Mouse (Mus musculus) brain, embryonic 14.5 days (tissue): ENCODE data around the gene Plcb4. TPM values are rescaled to one million over a fixed set of nuclear protein-coding genes. Genes with fewer than 3 reads are reported as not detected.
"Not testable (repeated sequence)": the region's sequence is repeated elsewhere in the genome, so short reads cannot be mapped to it uniquely, and the experiment has no call there.

Experiments
- DNase-seq: peaks from one replicate; pipeline ENCODE4 v3.0.0-alpha.2; 2011; ENCODE audit warnings: low read depth
- CTCF ChIP-seq: fragments of 200-500 bp; IDR thresholded peaks from 2 replicates; pipeline ENCODE4 v1.5.1; 2012; ENCODE audit warnings: inconsistent platforms, mild to moderate bottlenecking, moderate library complexity, borderline replicate concordance; ENCODE audit not compliant: insufficient read depth, insufficient read length; ENCODE audit errors: extremely low read depth
- POLR2A ChIP-seq: fragments of 200-500 bp; IDR thresholded peaks from 2 replicates; pipeline ENCODE4 v1.6.1; 2012; ENCODE audit warnings: mild to moderate bottlenecking, inconsistent platforms, borderline replicate concordance; ENCODE audit not compliant: poor library complexity, insufficient read depth, insufficient read length, severe bottlenecking; ENCODE audit errors: extremely low read depth
- polyA plus RNA-seq: library from polyadenylated mRNA; depleted of rRNA; stranded (reverse); fragments of >200 nt; gene quantifications from 2 replicates; pipeline ENCODE4 v1.2.3, GENCODE M21; 2012

Gene Plcb4
- polyA plus RNA-seq, 1 experiment, result 40.1 TPM

DNA sequence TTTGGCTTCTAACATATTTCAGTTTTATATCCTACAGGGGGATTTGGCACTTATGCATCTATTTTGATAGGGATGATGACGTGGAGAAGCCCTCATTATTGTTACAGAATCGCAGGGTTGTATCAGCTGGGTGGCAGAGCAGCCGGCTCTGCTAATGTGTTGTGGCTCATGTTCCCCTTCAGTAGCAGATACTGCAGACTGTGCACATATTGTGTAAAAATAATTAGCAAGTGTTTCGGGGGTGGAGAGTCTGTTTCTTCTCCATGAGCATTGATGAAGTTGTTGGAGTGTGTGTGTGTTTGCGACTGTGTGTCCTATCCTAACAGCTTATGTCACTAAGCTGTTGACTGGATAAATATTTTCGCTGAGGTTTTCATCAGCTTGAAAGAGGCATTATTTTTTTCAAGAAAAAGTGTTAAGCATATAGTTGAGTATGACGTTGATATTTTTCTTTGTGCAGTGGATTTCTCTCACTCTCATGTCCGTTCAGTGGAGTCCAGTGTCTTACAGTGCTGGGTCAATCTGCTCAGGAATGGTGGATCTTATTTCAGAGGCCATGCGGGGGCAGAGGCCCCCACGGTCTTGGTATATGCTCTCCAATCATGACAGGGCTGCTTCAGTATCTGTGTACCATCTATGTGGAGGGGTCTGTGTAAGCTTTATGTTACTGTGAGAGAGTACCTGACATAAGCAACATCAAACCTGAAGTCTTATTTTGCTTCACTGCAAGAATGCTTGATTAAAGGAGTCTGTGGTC lies 25.1 kb downstream of the Plcb4 start:
- peak; percentile 80 for DNase-seq

DNA sequence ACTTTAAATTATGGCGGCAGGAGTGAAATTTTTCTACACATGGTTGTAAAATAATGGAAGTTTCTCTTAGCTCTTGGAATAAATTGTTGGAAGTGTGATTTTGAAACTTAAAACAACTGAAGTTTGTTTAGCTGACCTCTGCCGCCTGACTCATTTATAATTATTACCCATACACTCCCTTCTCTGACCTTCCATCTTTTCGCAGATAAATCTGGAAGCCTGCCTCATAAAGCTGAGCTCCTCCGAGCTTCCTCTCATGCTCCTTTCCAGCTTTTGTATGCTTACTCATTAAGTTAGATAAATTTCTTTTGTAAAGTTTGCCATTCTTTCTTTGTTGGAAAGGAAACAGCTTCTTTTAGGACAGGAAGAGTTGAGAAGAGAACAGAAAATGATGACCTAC lies 27.9 kb downstream of the Plcb4 start:
- DNase-seq, result no peak
- TF ChIP-seq POLR2A (no peak), CTCF (no peak)

More for the DNA sequence above, 25.1 kb downstream of the Plcb4 start:
- no peak for TF ChIP-seq CTCF
- TF ChIP-seq POLR2A, result no peak

DNA sequence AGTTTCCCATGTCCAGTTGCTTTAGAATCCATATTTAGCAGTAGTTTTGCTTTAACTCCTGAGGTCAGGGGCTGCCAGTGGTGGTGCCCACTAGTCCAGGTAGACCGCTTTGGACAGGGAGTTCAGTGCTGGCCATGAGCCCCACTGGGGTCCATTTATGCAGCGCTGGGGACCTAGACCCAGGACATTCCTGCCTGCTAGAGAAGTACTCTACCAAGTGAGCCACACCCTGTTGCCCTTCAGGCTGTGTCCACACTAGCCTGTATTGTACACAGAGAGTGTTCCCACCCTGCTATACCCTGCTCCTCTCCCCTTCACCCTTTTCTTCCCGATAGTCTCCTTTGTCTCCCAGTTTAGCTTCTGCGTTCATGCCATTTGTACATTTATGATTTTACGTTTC lies 28.8 kb downstream of the Plcb4 start:
- no peak for TF ChIP-seq CTCF
- no peak for TF ChIP-seq POLR2A
- no peak for DNase-seq

DNA sequence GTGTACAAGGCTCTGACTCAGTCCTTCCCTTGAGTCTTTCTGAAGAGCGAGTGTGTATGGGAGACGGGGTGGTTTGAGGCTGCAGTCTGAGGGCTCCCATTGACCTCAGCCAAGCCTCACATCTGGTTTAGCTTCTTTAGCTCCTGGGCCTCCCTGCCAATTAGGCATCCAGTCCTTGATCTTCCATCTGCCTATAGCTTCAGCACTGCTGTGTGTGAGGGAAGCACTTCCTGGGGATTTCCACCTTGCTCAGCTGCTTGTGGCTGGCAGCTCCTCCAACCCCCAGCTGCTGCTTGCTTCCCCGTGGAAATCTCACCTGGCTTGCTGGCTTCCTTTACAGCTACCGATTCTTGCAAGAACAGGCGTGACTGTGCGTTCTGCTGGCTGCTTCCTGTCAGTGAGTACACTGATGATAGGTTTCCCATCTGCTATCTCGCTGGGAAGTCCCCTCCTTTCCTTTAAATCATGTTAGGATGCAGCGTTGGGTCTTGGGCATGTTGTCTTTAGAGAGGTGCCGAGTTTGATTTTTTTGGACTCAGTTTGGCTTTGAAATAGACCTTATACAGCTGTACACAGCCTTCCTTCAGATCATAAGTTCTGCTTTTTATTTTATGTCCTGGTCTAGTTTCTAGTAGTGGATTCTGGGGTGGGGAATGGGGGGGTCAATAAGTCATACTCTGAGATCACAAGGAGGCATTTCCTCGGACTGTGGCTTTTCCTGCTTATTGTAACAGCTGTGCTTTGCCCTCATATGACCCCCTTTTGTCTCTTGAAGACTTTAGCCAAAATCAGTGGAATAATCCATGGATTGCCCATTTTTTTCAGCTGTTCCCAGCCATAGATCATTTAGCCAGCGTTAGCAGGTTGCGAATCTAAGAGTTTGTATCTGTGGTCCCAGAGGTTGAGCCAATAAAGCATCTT lies 34.0 kb downstream of the Plcb4 start:
- TF ChIP-seq POLR2A, result no peak
- TF ChIP-seq CTCF, result no peak
- peak; percentile 51 for DNase-seq

DNA sequence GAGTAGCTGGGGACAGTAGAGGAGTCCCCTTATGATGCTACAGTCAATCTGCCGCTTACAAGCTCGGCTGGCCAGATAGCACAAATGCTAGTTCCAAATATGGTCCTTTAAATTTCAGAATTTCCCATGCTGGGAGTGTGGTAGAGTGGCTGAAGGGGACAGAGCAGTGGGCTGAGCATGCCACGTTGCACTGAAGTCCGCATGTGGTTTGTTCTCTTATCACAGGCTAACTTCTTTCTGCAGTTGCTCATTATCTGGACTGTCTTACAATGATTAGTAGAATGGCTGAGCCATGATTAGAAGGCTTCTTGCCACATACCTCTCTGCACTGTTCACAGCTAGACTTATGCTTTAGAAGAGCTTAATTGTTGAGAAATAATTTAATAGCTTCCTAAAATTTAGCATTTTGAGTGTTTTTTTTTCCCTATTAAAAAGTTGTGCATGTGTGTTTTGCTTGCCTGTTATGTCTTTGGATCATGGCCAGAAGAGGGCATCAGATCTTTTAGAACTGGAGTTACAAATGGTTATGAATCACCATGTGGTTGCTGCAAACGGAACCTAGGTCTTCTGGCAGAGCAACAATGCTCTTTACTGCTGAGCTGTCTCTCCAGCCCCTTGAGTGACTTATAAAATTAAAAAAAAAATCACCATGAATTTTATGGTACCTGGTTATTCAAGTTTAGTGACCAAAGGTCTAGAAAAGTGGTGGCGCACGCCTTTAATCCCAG lies 42.0 kb downstream of the Plcb4 start:
- TF ChIP-seq POLR2A, result no peak
- no peak for TF ChIP-seq CTCF
- no peak for DNase-seq

DNA sequence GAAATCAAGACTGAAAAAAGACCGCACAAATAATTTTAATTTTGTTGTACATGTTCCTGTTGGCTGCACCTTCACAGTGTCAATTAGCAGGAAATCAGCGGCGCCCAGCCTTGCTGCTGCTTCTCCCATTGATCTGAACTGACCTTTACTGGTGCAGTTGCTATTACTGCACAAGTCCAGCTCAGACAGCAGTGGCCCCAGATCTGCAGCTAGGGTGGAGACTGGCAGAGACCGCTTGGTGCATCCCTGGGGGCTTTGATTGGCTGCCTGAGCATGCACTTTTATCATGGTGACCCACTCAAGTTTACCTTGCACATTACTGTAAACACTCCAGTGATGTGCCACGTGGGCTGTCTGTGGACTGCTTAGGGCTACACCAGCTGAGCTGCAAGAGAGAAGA lies 45.9 kb downstream of the Plcb4 start:
- TF ChIP-seq CTCF (no peak), POLR2A (no peak)
- DNase-seq, result no peak

DNA sequence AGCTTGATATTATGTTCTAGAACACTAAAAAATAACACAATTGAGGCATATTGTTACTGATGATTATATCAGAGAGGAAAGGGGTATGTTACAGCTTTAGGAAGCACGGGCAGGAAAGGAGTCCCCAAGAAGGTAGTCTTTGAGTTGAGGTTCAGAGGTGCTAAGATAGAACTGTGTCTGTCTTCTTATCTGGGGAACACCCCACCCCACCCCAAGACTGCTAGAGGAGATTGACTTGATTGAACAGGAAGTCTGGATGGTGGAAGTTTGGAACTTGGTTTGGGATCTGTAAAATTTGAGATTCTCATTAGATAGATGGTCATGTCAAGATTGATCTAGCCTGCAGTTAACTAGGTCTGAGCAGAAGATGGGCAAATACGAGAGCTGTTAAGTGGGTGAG lies 48.5 kb downstream of the Plcb4 start:
- TF ChIP-seq POLR2A (no peak), CTCF (no peak)
- DNase-seq, result no peak

DNA sequence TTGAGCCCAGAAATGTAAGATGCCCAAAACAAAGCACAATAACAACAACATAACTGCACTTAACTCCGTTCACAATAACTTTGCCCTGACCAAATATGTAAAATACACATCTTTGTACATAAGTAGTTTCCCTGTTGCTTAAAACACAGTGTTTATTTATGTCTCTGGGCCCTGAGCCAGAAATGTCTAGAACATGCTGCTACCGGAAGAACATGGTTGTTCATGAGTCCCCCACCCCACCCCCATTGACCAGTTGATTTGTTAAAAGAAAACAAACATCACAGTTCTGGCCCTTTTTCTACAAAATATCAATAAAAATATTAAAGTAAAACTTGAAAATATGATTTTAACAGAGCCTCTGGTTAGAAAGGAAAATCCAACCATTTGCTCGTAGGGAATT lies 49.6 kb downstream of the Plcb4 start:
- no peak for DNase-seq
- TF ChIP-seq CTCF (no peak), POLR2A (no peak)

DNA sequence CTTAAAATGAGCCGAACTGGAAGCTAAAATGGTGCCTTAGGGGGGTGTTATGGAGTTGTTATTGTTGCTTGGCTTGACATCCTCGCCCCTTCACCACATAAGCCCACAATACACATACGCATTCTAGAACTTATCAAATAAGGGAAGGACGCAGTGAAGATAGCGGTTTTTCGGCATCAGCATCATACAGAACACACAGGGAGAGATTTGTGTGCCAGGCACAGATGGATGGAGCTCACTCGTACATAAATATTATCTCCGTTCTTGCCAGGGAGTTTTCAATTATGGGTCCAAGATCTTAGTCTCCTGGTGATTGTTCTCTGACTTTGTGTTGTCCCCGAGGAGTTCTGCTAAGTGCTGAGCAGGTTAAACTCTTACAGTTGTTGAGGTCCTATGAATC lies 50.0 kb downstream of the Plcb4 start:
- peak; percentile 51 for DNase-seq
- no peak for TF ChIP-seq CTCF
- TF ChIP-seq POLR2A, result no peak

DNA sequence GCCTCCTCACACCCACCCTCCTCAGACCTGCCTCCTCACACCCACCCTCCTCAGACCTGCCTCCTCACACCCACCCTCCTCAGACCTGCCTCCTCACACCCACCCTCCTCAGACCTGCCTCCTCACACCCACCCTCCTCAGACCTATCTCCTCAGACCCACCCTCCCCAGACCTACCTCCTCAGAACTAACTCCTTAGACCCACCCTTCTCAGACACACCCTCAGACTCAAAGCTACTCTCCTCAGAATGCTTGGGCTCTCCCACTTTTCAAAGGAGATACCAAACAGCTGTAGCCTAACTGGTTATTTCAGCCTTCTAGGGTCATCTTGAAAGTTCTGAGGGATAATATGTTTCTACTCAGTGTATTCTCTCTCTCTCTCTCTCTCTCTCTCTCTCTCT lies 50.9 kb downstream of the Plcb4 start:
- DNase-seq, result not testable (repeated sequence)

DNA sequence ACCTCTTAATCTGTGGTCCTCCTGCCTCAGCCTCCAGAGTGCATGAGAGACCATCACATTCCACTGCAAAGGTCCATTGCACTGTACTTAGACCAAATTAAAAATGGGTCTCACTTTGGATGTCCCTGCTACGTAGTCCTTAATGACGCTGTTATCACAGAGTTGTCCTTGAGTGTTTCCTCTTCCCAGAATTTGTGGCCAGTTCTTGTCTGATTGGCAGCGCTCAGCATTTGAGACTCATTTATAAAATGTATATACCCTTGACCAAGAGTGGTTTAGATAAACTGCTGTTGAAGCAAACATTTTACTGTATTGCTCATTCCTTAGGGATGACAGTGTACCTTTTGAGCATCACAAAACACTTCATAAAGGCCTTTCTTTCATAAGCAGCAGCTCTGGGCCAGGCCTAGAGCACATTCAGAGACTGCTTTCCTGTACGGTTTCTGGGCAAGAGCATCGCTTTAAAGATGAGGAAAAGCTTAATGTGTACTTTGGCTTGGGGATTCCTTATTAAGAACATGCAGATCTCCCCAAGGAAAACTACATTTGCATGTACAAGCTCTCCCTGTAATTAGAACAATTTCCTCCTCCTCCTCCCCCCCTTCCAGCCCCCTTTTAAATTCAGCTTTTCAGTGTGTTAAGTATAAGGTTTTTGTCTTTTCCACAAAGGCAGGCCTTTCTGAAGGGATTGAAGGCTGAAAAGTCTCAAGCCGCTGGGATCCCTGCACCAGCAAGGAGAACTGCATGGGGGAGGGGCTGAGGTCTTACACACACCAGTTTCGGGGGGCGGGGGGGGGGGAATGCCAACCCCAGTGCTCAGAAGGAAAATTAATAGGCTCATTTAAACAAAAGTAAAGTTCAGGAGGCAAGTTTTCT lies 52.5 kb downstream of the Plcb4 start:
- TF ChIP-seq POLR2A (no peak), CTCF (no peak)
- DNase-seq, result peak; percentile 96

DNA sequence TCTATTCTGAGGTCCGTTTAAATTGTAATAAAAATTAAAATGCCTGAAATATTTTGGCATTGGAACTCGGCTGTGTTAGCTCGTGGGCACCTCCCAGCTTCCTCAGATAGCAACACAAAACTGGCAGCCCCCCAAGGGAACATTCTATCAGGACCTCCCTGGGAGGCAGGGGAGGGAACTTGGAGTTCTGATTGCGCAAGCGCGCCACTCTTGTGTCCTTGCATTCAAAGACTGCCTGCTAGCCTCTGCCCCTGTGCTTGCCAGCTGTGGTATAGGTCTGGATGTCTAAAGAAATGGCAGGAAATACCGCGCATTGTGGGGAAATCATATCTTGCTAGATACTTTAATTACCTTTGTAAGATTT lies 53.1 kb downstream of the Plcb4 start:
- DNase-seq, result peak; percentile 96
- TF ChIP-seq POLR2A (no peak), CTCF (no peak)
